Mouse (Mus musculus) C2C12 (cell line): ENCODE results near the gene Nr5a2. TPM values are rescaled to one million over a fixed set of nuclear protein-coding genes. Genes with fewer than 3 reads are reported as not detected.

ENCODE experiments used
- H3K27me3 ChIP-seq: one replicate; pipeline ENCODE4 v1.6.1; 2011; ENCODE audit not compliant: control insufficient read depth, insufficient read depth, insufficient read length
- H3K36me3 ChIP-seq: one replicate; pipeline ENCODE4 v1.6.1; 2011; ENCODE audit not compliant: control insufficient read depth, insufficient read depth
- H3K4me3 ChIP-seq: one replicate; pipeline ENCODE4 v1.5.1; 2011; ENCODE audit warnings: mild to moderate bottlenecking, control low read depth; ENCODE audit not compliant: poor library complexity, insufficient read depth, severe bottlenecking
- H3K79me2 ChIP-seq: one replicate; pipeline ENCODE4 v1.6.1; 2011; ENCODE audit not compliant: control insufficient read depth, insufficient read depth
- H3K79me3 ChIP-seq: one replicate; pipeline ENCODE4 v1.6.1; 2011; ENCODE audit warnings: low read depth, control low read depth
- H3ac ChIP-seq: one replicate; pipeline ENCODE3; 2011; ENCODE audit warnings: low read depth; ENCODE audit not compliant: control insufficient read depth, insufficient read length
- CEBPB ChIP-seq: IDR thresholded peaks from one replicate; pipeline ENCODE4 v1.6.1; 2011; ENCODE audit warnings: low read depth, mild to moderate bottlenecking, control low read depth, moderate library complexity
- CTCF ChIP-seq: IDR thresholded peaks from one replicate; pipeline ENCODE4 v1.5.1; 2011; ENCODE audit not compliant: control insufficient read depth, insufficient read depth, insufficient read length
- FOSL1 ChIP-seq: IDR thresholded peaks from one replicate; pipeline ENCODE4 v1.8.0; 2011; ENCODE audit warnings: mild to moderate bottlenecking, low read length; ENCODE audit not compliant: poor library complexity, insufficient read depth, severe bottlenecking
- MAX ChIP-seq: IDR thresholded peaks from one replicate; pipeline ENCODE4 v1.6.1; 2011; ENCODE audit warnings: mild to moderate bottlenecking, control low read depth
- MYOD1 ChIP-seq: IDR thresholded peaks from one replicate; pipeline ENCODE4 v1.6.1; 2011; ENCODE audit warnings: low read depth; ENCODE audit not compliant: control insufficient read depth, insufficient read length
- MYOG ChIP-seq: IDR thresholded peaks from one replicate; pipeline ENCODE4 v1.6.1; 2011; ENCODE audit not compliant: control insufficient read depth, insufficient read length; ENCODE audit errors: extremely low read depth
- USF1 ChIP-seq: IDR thresholded peaks from one replicate; pipeline ENCODE4 v1.6.1; 2011; ENCODE audit warnings: low read depth, mild to moderate bottlenecking, control low read depth, moderate library complexity
- polyA plus RNA-seq: library from polyadenylated mRNA; unstranded; fragments of >200 nt; fragmentation: generic; extraction: Trizol; gene quantifications from one replicate; pipeline ENCODE4 v1.2.1, GENCODE M21; 2012; ENCODE audit warnings: missing spikeins

The Nr5a2 gene
- polyA plus RNA-seq, 1 experiment: not detected

- no peaks in the 10 kb centered on the region for H3K79me2 ChIP-seq
- TF ChIP-seq MYOD1 (no peak), MYOG (no peak), CTCF (no peak), MAX (no peak)
- H3K79me3 ChIP-seq: no peaks in the 10 kb centered on the region
Measured at GRCm38 (mm10) chr1:136935316-136935959, 24.8 kb downstream of the Nr5a2 start.

GRCm38 (mm10) chr1:136934051-136934450 lies 26.2 kb downstream of the Nr5a2 start:
- no peak overlapping the region for H3ac ChIP-seq
- H3K4me3 ChIP-seq: no peak overlapping the region
- H3K27me3 ChIP-seq: peaks cover 4% of the 10 kb centered on the region
- H3K79me3 ChIP-seq: no peaks in the 10 kb centered on the region
- H3K79me2 ChIP-seq: no peaks in the 10 kb centered on the region
- H3K36me3 ChIP-seq: no peaks in the 10 kb centered on the region
- TF ChIP-seq FOSL1: no peak
- TF ChIP-seq CTCF: no peak
- TF ChIP-seq CEBPB: no peak
- TF ChIP-seq MYOD1: no peak
- no peak for TF ChIP-seq USF1
- TF ChIP-seq MAX: no peak
- TF ChIP-seq MYOG: no peak

More at GRCm38 (mm10) chr1:136935316-136935959, 24.8 kb downstream of the Nr5a2 start:
- H3K36me3 ChIP-seq: no peaks in the 10 kb centered on the region
- H3ac ChIP-seq: no peak overlapping the region
- no peak overlapping the region for H3K4me3 ChIP-seq
- peaks cover 4% of the 10 kb centered on the region for H3K27me3 ChIP-seq

GRCm38 (mm10) chr1:136931026-136931425 lies 29.2 kb downstream of the Nr5a2 start:
- Histone ChIP-seq H3ac (no peak overlapping the region), H3K79me2 (no peaks in the 10 kb centered on the region), H3K36me3 (no peaks in the 10 kb centered on the region), H3K27me3 (peaks cover 4% of the 10 kb centered on the region), H3K4me3 (no peak overlapping the region), H3K79me3 (no peaks in the 10 kb centered on the region)
- TF ChIP-seq CEBPB (no peak), MYOD1 (no peak), CTCF (no peak), FOSL1 (no peak), MYOG (no peak)

- Histone ChIP-seq H3K79me3 (no peaks in the 10 kb centered on the region), H3K27me3 (peaks cover 4% of the 10 kb centered on the region), H3K4me3 (no peak overlapping the region), H3K36me3 (no peaks in the 10 kb centered on the region), H3K79me2 (no peaks in the 10 kb centered on the region), H3ac (no peak overlapping the region)
- TF ChIP-seq CEBPB (no peak), FOSL1 (no peak), MAX (no peak), MYOD1 (no peak), USF1 (no peak), CTCF (no peak), MYOG (no peak)
Measured at GRCm38 (mm10) chr1:136929743-136930142, 30.5 kb downstream of the Nr5a2 start.

- Histone ChIP-seq H3K79me3 (no peaks in the 10 kb centered on the region), H3K79me2 (no peaks in the 10 kb centered on the region), H3K36me3 (no peaks in the 10 kb centered on the region), H3ac (no peak overlapping the region), H3K4me3 (no peak overlapping the region), H3K27me3 (no peaks in the 10 kb centered on the region)
- TF ChIP-seq CEBPB (no peak), CTCF (no peak), MAX (no peak), USF1 (no peak), MYOG (no peak), MYOD1 (no peak), FOSL1 (no peak)
Measured at GRCm38 (mm10) chr1:136927428-136927827, 32.8 kb downstream of the Nr5a2 start.

- Histone ChIP-seq H3K79me2 (no peaks in the 10 kb centered on the region), H3K4me3 (no peak overlapping the region), H3K27me3 (no peaks in the 10 kb centered on the region), H3ac (no peak overlapping the region), H3K36me3 (no peaks in the 10 kb centered on the region), H3K79me3 (no peaks in the 10 kb centered on the region)
- no peak for TF ChIP-seq MYOG
Measured at GRCm38 (mm10) chr1:136926026-136926425, 34.2 kb downstream of the Nr5a2 start.
